Mouse (Mus musculus): ENCODE data around the gene Trex1.

DNA sequence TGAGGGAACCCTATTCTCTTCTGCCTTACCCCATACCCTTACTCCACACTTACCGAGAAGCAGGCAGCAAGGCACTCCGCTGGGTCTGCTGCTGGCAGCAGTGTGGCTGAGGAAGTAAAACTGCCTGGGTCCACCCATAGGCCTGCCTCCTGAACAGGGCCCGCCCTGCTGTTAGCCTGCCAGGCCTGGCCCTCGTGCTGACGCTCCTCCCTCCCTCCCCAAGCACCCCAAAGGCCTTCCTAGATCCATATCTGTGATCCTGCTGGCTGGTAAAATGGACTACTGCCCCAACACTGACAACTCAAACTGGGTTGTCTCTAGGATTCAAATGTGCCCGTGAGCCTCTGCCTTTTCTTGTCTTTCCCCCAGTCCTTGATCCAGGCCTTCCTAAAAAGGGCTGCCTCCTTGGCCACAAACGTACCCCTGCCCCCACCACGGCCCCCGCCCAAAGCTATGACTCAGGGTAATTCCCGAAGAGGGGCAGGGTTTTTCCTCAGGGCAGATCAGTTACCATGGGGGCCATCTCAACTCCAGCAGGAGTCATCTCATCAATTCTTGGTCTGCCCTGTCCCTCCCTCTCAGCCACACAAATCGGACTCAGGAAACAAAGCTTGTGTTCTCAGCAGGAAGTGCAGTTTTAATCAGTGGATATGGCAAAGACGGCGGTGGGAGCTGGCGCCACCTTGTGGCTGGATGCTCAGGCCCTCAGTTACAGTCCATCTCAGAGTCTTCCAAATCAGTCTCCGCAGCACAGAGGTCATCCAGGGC lies at the start of gene Trex1:
- peak; percentile 99 for TF ChIP-seq CTCF (IDR thresholded peaks at IDR 0.05; ENCODE audit: low read depth)
- peak; percentile 65 for TF ChIP-seq EP300 (optimal IDR thresholded peaks at IDR 0.05)

All from stomach, postnatal 0 days (tissue).